Mouse (Mus musculus) heart, embryonic 11.5 days (tissue): ENCODE data around the gene 9530003J23Rik. TPM values are rescaled to one million over a fixed set of nuclear protein-coding genes. Genes with fewer than 3 reads are reported as not detected.
"Not testable (repeated sequence)": the region's sequence is repeated elsewhere in the genome, so short reads cannot be mapped to it uniquely, and the experiment has no call there.

Experiments
- ATAC-seq: fragments of 200-750 bp; cut with Nextera tagmentation; replicated peaks from 2 replicates; pipeline ENCODE4 v1.8.0; 2017; ENCODE audit warnings: moderate library complexity; ENCODE audit not compliant: insufficient number of reproducible peaks, low FRiP score, low TSS enrichment
- H3K27ac ChIP-seq: fragments of 300-500 bp; sonication (generic); 2 replicates; pipeline ENCODE4 v1.5.1; 2014; ENCODE audit warnings: mild to moderate bottlenecking, low read depth, low read length
- H3K27me3 ChIP-seq: fragments of 300-500 bp; sonication (generic); 2 replicates; pipeline ENCODE4 v1.6.1; 2014; ENCODE audit warnings: mild to moderate bottlenecking, low read length, mixed read lengths; ENCODE audit not compliant: control insufficient read depth, insufficient read depth
- H3K36me3 ChIP-seq: fragments of 300-500 bp; sonication (generic); 2 replicates; pipeline ENCODE4 v1.6.1; 2014; ENCODE audit warnings: mild to moderate bottlenecking, low read length, moderate library complexity, mixed read lengths; ENCODE audit not compliant: control insufficient read depth, insufficient read depth
- H3K4me1 ChIP-seq: fragments of 300-500 bp; sonication (generic); 2 replicates; pipeline ENCODE4 v1.6.1; 2014; ENCODE audit warnings: low read length; ENCODE audit not compliant: control insufficient read depth, insufficient read depth
- H3K4me2 ChIP-seq: fragments of 300-500 bp; sonication (generic); 2 replicates; pipeline ENCODE4 v1.6.1; 2014; ENCODE audit warnings: mild to moderate bottlenecking, moderate library complexity
- H3K4me3 ChIP-seq: fragments of 300-500 bp; sonication (generic); 2 replicates; pipeline ENCODE4 v1.5.1; 2014; ENCODE audit warnings: low read depth, low read length
- H3K9ac ChIP-seq: fragments of 300-500 bp; sonication (generic); 2 replicates; pipeline ENCODE4 v1.6.1; 2014; ENCODE audit warnings: mild to moderate bottlenecking, low read depth, low read length, moderate library complexity
- H3K9me3 ChIP-seq: fragments of 300-500 bp; sonication (generic); replicated peaks from 2 replicates; pipeline ENCODE4 v1.6.1; 2016; ENCODE audit warnings: low read length; ENCODE audit not compliant: control insufficient read depth
- WGBS: fragments of 180-500 bp; shearing (Covaris S2); extraction: QIAGEN DNeasy Blood & Tissue Kit; methylation state at CpG from one replicate; pipeline ENCODE4 v1.1.7; 2014; ENCODE audit not compliant: insufficient replicate concordance; 5-methylcytosine and 5-hydroxymethylcytosine counted together
- polyA plus RNA-seq: library from polyadenylated mRNA; unstranded; fragments of >200 nt; fragmentation: Nextera tagmentation; extraction: Ambion mirVana; gene quantifications from 2 replicates; pipeline ENCODE4 v1.2.1, GENCODE M21; 2014

Gene 9530003J23Rik
- polyA plus RNA-seq, 1 experiment from 2014 or later, result not detected

GRCm38 (mm10) chr10:117282049-117282448 is 43.5 kb upstream of the 9530003J23Rik start, which contains the start of gene Lyz2:
Gene Lyz2, minus strand, starts transcription at chr10:117282321.
- H3K4me1 ChIP-seq, result peaks cover 10% of the 10 kb centered on the region
- WGBS, result 34% methylated on average over 4 of the region's 4 CpGs
- H3K27me3 ChIP-seq, result peaks cover 6% of the 10 kb centered on the region; the same call in 1 of the 2 replicates
- H3K9ac ChIP-seq, result no peak within 1 kb of the TSS
- no peak within 1 kb of the TSS for H3K27ac ChIP-seq
- no peaks in the 10 kb centered on the region for H3K36me3 ChIP-seq
- ATAC-seq, result no peak
- H3K9me3 ChIP-seq, result no peaks in the 10 kb centered on the region
- peak within 1 kb of the TSS; percentile 11; the same call in 1 of the 2 replicates for H3K4me2 ChIP-seq
- no peak within 1 kb of the TSS for H3K4me3 ChIP-seq

DNA sequence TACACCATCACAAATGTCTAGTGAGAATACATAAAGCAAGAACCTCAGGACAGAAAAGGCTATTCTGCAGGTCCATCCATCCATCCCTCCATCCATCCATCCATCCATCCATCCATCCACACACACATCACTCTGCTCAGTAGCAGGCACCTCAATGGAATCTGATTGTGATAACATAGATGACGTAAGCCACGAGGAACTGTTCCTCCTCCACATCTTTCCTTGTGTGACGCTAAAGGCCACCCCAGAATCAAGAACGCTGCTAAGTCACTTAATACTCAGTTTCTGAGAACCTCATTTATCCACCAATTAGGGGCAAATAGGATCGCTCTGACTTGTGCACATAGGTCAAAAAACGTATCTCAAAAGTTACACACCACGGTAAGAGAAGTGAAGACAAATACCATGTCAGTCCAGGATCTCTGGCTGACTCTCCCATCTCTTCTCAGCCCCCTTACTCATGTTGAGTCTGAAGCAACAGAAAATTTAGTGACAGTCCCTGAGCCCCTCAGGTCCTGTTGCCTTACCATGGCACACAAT is 42.9 kb upstream of the 9530003J23Rik start:
- Histone ChIP-seq H3K4me1 (peaks cover 10% of the 10 kb centered on the region), H3K9ac (no peak overlapping the region), H3K27me3 (peaks cover 6% of the 10 kb centered on the region; the same call in 1 of the 2 replicates), H3K9me3 (no peaks in the 10 kb centered on the region), H3K4me3 (no peak overlapping the region), H3K27ac (no peak overlapping the region), H3K4me2 (peak overlapping the region; percentile 11; the same call in 1 of the 2 replicates), H3K36me3 (no peaks in the 10 kb centered on the region)
- no peak for ATAC-seq
- WGBS, result 72% methylated on average over 7 of the region's 7 CpGs

DNA sequence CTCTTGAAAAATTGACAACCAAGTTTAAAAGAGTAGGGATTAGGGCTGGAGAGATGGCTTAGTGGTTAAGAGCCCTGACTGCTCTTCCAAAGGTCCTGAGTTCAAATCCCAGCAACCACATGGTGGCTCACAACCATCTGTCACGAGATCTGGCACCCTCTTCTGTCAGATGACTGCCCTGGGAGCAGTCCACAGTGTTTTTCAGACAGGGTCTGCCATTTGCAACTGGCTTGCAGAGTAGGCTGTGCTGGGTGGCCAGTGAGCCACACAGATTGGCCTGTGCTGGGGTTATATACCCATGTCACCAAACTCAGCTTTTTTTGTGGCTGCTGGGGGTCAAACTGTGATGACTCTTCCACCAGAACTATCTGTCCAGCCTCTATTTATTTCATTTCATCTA is 41.5 kb upstream of the 9530003J23Rik start:
- H3K27me3 ChIP-seq, result peaks cover 6% of the 10 kb centered on the region; the same call in 1 of the 2 replicates
- H3K4me3 ChIP-seq, result no peak overlapping the region
- 57% methylated on average over 1 of the region's 1 CpGs for WGBS
- no peak overlapping the region for H3K9ac ChIP-seq
- no peak for ATAC-seq
- H3K27ac ChIP-seq, result no peak overlapping the region
- no peak overlapping the region for H3K4me2 ChIP-seq
- H3K4me1 ChIP-seq, result peaks cover 6% of the 10 kb centered on the region; the same call in 1 of the 2 replicates
- H3K9me3 ChIP-seq, result no peaks in the 10 kb centered on the region
- no peaks in the 10 kb centered on the region for H3K36me3 ChIP-seq

DNA sequence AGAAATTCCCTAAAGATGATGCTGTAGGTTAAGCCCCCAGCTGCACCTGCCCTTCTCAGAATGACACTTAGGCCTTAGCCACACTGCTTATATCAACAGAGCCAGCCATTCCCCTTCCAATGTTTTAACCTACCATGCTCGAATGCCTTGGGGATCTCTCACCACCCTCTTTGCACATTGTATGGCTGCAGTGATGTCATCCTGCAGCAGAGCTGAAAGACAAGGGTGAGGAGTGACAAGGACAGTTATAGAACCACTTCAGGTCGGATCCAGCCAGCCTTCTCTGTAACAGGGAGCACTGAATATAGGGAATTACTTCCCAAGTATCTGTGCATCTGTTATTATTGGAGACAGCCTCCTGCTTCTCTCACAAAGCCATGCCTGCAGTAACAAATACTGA is 40.0 kb upstream of the 9530003J23Rik start:
- H3K9me3 ChIP-seq, H3K27me3 ChIP-seq, H3K9ac ChIP-seq, H3K27ac ChIP-seq, H3K4me1 ChIP-seq, H3K36me3 ChIP-seq, H3K4me3 ChIP-seq, H3K4me2 ChIP-seq: not testable (repeated sequence)
- peak; percentile 67; the same call in 1 of the 2 replicates for ATAC-seq
- 21% methylated on average over 2 of the region's 2 CpGs for WGBS

GRCm38 (mm10) chr10:117277779-117278178 is 39.3 kb upstream of the 9530003J23Rik start:
- H3K27ac ChIP-seq, H3K4me1 ChIP-seq, H3K9ac ChIP-seq, H3K36me3 ChIP-seq, ATAC-seq, H3K4me2 ChIP-seq, H3K9me3 ChIP-seq, H3K27me3 ChIP-seq, H3K4me3 ChIP-seq: not testable (repeated sequence)
- WGBS, result 72% methylated on average over 9 of the region's 9 CpGs

- H3K27ac ChIP-seq, result no peak overlapping the region
- no peak overlapping the region for H3K9ac ChIP-seq
- peaks cover 2% of the 10 kb centered on the region; the same call in 1 of the 2 replicates for H3K27me3 ChIP-seq
- H3K9me3 ChIP-seq, result no peaks in the 10 kb centered on the region
- H3K36me3 ChIP-seq, result no peaks in the 10 kb centered on the region
- H3K4me2 ChIP-seq, result no peak overlapping the region
- no peak overlapping the region for H3K4me3 ChIP-seq
- ATAC-seq, result no peak
- 73% methylated on average over 10 of the region's 10 CpGs for WGBS
- no peaks in the 10 kb centered on the region for H3K4me1 ChIP-seq
Observed at GRCm38 (mm10) chr10:117275681-117276369, 37.3 kb upstream of the 9530003J23Rik start.

DNA sequence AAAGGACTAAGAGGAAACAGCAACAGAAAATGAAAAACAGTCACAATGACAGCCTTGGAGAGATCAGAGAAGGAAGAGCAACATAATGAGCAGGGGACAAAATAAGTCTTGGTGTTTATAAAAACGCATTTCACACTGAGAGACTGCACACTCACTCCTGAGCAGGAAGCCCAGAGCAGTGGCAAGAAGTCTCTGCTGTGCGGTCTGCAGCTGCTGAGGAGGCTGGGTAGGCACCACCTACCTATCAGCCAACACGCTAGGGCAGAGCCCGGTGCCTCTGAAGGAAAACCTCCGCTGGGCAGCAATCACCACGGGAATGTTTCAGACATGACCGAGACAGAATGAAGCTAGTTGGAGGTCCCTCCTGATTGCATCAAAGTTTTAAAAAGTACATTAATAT is 36.1 kb upstream of the 9530003J23Rik start:
- 90% methylated on average over 3 of the region's 7 CpGs for WGBS
- H3K27ac ChIP-seq, H3K9me3 ChIP-seq, H3K4me3 ChIP-seq, H3K27me3 ChIP-seq, H3K36me3 ChIP-seq, H3K9ac ChIP-seq, H3K4me1 ChIP-seq, H3K4me2 ChIP-seq, ATAC-seq: not testable (repeated sequence)

DNA sequence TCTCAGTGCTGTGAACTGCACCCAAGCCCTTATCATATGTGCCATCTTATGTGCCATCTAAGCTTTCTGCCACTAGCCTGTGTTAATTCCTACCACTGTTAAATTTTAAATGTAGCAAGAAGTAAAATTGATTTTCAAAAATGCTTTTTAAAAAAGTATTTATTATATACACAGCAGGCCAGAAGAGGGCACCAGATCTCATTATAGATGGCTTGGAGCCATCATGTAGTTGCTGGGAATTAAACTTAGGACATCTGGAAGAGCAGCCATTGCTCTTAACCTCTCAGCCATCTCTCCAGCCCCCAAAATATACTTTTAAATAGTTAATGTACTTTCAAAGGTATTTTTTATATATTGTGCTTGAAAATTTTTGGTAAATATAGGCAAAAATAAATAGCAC is 33.5 kb upstream of the 9530003J23Rik start:
- Histone ChIP-seq H3K9ac (no peak overlapping the region), H3K4me2 (no peak overlapping the region), H3K27ac (no peak overlapping the region), H3K27me3 (no peaks in the 10 kb centered on the region), H3K4me1 (no peaks in the 10 kb centered on the region), H3K9me3 (no peaks in the 10 kb centered on the region), H3K36me3 (no peaks in the 10 kb centered on the region), H3K4me3 (no peak overlapping the region)
- no peak for ATAC-seq

- no peak for ATAC-seq
- Histone ChIP-seq H3K4me3 (no peak overlapping the region), H3K9ac (no peak overlapping the region), H3K36me3 (no peaks in the 10 kb centered on the region), H3K27ac (no peak overlapping the region), H3K4me2 (no peak overlapping the region), H3K27me3 (no peaks in the 10 kb centered on the region), H3K4me1 (no peaks in the 10 kb centered on the region), H3K9me3 (0 out of 2 replicates have a peak, but pooled peaks cover 3% of the 10 kb centered on the region)
Observed at GRCm38 (mm10) chr10:117259870-117260269, 21.4 kb upstream of the 9530003J23Rik start.
